Mouse (Mus musculus): ENCODE measurements around the gene Rab40c.

The Rab40c gene

GRCm38 (mm10) chr17:25946891-25947290, 27.4 kb upstream of the Rab40c start:
- in situ Hi-C loops (cut with MboI; ENCODE audit: unreplicated experiment in 2 of 2), result no loop called here

DNA sequence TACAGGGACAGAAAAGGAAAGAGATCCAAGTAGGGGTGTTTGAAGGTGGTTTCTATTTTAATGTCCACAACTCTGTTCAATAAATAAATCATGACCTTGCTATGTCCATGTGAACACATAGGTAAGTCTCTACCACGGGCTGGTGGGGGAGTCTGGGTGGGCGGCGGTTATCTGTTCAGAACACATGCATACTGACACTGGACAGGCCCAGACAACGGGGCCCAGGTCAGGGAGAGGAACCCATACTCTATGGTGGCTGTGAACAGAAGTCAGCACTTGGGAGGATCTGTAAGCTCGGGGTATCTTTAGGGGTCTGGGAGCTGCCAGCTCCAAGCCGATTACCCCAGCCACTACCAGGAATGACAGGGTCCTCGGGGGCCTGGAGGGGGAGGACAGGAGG, 26.8 kb upstream of the Rab40c start:
- in situ Hi-C loops (cut with MboI; ENCODE audit: unreplicated experiment in 2 of 2), result no loop called here

GRCm38 (mm10) chr17:25945517-25946155, 26.1 kb upstream of the Rab40c start:
- in situ Hi-C loops (cut with MboI; ENCODE audit: unreplicated experiment in 2 of 2), result no loop called here

- in situ Hi-C loops (cut with MboI; ENCODE audit: unreplicated experiment in 2 of 2), result no loop called here
Measured at GRCm38 (mm10) chr17:25944366-25945163, 25.0 kb upstream of the Rab40c start, which contains the start of the genes Pigq and Nhlrc4. Gene Pigq, minus strand, starts transcription at chr17:25944936. Gene Nhlrc4, minus strand, starts transcription at chr17:25944961.

- in situ Hi-C loops (cut with MboI; ENCODE audit: unreplicated experiment in 2 of 2), result no loop called here
Measured at GRCm38 (mm10) chr17:25943769-25944168, 24.2 kb upstream of the Rab40c start.

GRCm38 (mm10) chr17:25943221-25943620, 23.7 kb upstream of the Rab40c start:
- in situ Hi-C loops (cut with MboI; ENCODE audit: unreplicated experiment in 2 of 2), result no loop called here

DNA sequence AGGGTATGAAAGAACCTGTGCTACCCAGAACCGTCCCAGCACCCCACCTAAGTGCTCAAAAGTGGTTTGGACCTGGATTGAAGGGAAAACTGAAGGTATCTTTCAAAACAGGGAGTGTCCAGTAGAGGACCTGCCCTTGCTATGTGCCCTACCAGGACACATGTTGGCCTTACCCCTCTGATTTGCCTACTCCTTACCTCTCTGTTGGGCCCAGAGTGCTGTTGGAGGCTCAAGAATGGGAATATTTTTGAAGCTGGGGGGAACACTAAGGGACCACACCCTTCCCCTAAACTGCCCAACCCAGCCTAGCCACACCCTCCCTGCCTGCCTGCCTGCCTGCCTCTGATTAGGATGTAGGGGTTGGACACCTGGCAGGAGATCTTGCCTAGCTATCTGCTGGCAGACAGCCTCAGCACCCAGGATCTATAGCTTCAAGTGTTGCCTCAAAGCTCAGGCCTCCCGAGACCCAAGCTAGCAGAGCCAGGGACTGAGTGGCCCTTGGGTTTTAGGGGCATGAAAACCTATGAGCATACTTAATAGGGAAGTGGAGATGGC, 23.1 kb upstream of the Rab40c start:
- in situ Hi-C loops (cut with MboI; ENCODE audit: unreplicated experiment in 2 of 2), result no loop called here

DNA sequence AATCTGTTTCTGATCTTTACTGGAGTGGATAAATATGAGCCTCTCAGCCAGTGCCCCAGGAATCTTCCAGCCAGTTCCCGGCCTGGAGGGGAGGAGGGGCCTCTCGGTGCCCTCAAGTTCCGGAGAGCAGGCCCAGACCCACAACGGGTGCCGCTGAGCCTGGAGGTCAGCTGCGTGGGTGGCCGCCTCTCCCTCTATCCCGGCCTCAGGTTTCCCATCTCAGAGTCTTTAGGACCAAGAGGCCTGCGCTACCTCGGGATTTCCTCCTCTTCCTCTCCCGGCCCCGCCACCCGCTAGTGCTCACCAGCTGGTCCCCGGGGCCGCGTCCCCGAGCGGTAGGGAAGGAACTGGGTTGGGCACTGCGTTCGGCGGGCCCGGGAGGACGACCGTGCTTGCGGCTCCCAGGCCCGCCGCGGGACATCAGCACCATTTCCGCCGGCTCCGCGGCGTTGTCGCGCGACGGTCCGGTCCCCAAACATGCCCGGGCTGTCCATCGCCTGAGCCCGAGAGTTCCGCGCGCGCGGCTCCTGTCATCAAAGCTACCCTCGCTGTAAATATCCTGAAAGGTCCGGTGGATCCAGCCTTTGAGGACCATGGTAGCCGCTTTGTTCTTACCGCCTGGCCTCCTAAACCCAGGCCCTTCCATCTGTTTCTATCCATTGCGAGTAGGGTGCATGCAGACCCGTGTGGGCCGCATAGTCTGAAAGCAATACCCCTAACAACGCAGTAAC, 22.1 kb upstream of the Rab40c start:
- in situ Hi-C loops (cut with MboI; ENCODE audit: unreplicated experiment in 2 of 2), result no loop called here

DNA sequence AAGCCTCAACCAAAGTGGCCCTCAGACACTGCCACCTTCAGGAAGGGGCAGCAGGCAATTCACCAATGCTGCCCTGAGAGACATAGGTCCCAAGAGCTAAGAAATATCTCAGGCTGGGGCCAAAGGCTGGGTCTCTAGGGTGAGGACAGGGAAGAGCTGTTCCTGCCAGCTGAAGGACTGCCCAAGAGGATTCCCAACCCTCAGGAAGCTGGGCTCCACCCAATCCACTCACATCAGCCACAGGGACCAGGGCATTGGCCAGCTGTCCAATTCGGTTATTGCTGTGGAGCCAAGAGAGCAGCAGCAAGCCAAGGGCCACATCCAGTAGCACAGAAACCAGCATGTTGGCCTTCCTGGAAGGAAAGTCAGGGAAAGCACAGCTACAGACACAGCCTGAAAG, 15.0 kb upstream of the Rab40c start:
- in situ Hi-C loops (cut with MboI; ENCODE audit: unreplicated experiment in 2 of 2), result no loop called here

- in situ Hi-C loops (cut with MboI; ENCODE audit: unreplicated experiment in 2 of 2), result no loop called here
Measured at GRCm38 (mm10) chr17:25925348-25925747, 5.8 kb upstream of the Rab40c start.

- in situ Hi-C loops (cut with MboI; ENCODE audit: unreplicated experiment in 2 of 2), result no loop called here
Measured at GRCm38 (mm10) chr17:25922120-25922519, 2.6 kb upstream of the Rab40c start.

DNA sequence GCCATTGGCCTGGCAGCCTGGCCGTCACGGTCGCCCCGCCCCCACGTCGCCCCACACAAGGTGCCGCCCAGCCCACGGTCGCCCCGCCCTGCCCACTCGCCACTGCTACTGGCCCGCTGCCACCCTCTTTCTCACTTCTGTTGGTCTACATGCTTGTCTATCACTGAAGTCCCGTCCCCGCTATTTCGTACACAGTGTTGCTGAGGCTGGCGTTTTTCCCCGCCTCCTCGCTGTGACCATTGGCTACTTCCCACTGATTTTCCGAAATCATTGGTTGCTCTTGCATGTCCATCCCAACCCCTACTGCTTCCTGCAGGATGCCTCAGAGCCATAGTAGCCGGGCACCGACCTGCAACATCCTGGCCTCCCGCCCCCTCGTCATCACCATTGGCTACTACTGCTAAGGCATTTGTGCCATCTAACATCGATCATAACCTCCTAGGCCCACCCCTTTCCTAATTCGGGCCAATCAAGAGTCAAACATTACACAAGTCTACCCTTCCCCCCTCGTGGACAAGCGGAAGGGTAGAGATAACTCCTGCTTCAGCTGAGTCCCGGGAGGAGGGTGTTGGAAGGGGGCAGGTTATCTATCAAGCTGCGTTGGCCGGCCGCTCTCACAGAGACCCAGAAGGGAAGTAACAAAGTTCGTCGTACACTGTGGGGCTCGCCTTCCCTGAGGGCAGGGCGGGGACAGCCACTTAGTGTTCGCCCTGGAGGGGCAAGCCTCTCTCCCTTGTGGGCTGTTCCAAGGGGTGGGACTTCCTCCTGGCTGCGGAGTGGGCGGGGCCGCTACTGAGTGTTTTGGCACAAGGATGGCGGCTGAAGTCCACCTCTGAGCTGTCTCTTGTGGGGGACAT, 487 bp upstream of the Rab40c start:
- in situ Hi-C loops (cut with MboI; ENCODE audit: unreplicated experiment in 2 of 2), result no loop called here

DNA sequence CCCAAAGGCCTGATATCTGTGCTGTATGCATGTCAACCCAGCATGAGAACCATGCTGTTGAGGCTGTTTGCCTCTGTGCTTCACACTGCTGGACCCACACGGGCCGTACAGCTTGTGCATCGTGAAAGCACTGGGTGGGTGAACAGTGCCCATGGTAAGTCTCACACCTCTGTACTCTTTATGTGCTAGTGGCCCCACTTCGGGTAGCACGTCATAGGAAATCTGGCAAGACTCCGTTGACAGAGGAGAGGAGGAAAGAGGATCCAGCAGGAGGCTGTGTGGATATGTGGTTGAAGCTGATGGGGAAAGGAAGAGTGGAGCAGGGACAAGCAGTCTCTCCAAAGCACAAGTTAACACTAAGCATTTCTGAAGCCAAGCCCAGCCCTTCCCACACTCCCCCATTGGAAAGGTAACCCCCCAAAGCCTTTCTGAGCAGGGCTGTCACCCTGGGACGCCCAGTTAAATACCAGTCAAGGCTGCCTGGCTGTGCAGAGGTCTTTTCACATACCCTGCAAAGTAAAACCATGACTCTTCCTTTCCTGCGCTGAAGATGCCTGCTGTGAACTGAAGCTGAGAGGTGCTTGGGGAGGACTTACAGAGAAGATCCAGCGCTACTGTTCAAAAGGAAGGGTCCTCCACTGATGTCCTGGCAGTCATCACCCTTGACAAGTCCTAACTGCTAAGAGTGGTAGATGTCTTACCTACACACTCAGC, 1.3 kb downstream of the Rab40c start:
- in situ Hi-C loops (cut with MboI; ENCODE audit: unreplicated experiment in 2 of 2), result no loop called here

- in situ Hi-C loops (cut with MboI; ENCODE audit: unreplicated experiment in 2 of 2), result no loop called here
Measured at GRCm38 (mm10) chr17:25916931-25917647, 2.4 kb downstream of the Rab40c start.

- in situ Hi-C loops (cut with MboI; ENCODE audit: unreplicated experiment in 2 of 2), result no loop called here
Measured at GRCm38 (mm10) chr17:25914295-25914694, 5.2 kb downstream of the Rab40c start.

DNA sequence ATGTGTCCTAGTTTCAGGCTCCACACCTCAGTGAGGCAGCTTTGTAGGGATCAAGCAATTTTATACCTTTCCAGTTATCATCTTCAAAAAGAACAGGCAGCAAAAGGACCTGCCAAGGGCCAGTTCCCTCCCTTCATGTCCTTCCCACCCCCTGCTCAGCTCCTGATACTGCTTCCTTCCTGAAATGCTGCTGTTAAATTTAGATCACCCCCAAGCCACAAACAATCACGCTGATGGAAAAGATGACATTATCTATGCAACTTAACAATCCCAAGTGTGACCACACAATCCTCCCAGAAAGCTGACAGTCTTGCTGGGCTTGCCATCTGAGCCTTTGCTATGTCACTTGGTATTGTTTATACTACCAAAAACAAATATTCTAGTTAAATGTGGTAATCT, 5.7 kb downstream of the Rab40c start:
- in situ Hi-C loops (cut with MboI; ENCODE audit: unreplicated experiment in 2 of 2), result no loop called here

- in situ Hi-C loops (cut with MboI; ENCODE audit: unreplicated experiment in 2 of 2), result no loop called here
Measured at GRCm38 (mm10) chr17:25913186-25913876, 6.2 kb downstream of the Rab40c start.

DNA sequence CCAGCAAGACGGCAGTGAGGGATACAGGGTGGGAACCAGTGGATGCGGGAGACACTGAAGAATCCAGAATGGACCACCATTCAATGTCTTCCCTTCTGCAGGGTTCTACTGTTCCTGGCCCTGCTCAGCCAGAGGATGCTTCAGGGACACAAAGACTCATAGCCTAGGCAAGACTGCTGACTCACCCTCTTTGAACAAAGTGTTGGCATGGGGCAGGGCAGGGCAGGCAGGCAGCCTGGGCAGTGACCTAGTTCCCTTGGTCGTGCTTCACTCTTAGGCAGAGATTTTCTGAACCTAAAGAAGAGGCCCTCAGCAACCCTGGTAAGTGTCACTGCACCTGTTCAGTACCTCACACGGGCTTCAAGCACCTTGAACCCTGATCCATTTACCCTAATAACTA, 7.7 kb downstream of the Rab40c start:
- in situ Hi-C loops (cut with MboI; ENCODE audit: unreplicated experiment in 2 of 2), result no loop called here

Measured in v-Abl transformed pro-B cells (cell line).